Mouse (Mus musculus) cortical plate, adult 2 months (tissue): ENCODE measurements at regions not wholly inside any gene's neighbourhood (a gene's known extent, or its start where the extent isn't known, plus 50 kb on each side); places are given as distances from the start of the nearest gene placed in this dataset.

Source experiments
- CTCF ChIP-seq: fragments of 200-500 bp; IDR thresholded peaks from 2 replicates; pipeline ENCODE4 v1.5.1; 2011; ENCODE audit warnings: mild to moderate bottlenecking, control low read depth, low read length; ENCODE audit not compliant: insufficient read depth; ENCODE audit errors: extremely low read depth
- POLR2A ChIP-seq: fragments of 200-500 bp; IDR thresholded peaks from 2 replicates; pipeline ENCODE4 v1.6.1; 2011; ENCODE audit warnings: mild to moderate bottlenecking, low read length, control low read depth; ENCODE audit not compliant: insufficient read depth; ENCODE audit errors: extremely low read depth

- TF ChIP-seq CTCF (no peak), POLR2A (no peak)
Measured at GRCm38 (mm10) chr9:24956566-24956965, 132.7 kb upstream of the Gm10181 start.
